Mouse (Mus musculus) urinary bladder, postnatal 10 days (tissue): ENCODE data around the gene Jaml.

ENCODE experiments used
- DNase-seq: peaks from one replicate; pipeline ENCODE4 v3.0.0; 2022; ENCODE audit warnings: low spot score

The Jaml gene

DNA sequence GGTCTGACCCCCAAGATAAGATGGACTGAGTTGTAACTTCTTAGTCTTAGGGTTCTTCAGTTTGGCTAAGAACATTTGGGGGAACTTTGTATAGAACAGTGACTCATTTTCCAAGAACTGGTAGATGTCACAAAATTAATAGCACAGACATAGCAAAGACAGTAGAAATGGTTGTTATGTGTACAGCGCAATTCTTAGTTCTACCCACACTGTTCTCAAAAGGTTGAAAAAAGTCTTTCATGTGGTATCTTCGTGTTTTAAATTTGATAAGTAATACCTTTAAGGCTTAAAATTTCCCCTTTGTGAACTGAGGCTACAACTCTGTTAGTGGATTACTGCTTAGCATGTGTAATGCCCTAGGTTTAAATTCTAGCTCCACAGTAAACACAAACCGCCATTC, 4.1 kb downstream of the Jaml start:
- DNase-seq, result no peak

DNA sequence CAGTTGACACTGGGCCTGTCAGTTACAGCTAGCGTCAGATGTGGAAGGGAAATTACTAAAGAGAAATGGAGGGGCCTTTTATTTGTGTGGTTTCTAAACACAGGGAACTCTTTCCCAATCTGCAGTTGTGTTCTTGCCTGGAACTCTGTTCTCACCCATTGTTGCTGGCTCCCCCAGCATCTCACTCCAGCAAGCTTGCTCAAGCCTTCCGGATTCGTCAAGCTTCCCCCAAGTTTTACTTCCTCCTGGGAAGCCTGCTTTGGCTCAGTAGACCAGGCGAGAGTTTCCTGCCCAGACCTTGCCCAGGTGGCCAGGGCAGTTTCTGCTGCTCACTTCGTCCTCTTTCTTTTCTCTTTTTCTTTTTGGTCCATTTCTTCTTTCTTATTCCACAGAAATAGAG, 5.6 kb downstream of the Jaml start:
- no peak for DNase-seq

DNA sequence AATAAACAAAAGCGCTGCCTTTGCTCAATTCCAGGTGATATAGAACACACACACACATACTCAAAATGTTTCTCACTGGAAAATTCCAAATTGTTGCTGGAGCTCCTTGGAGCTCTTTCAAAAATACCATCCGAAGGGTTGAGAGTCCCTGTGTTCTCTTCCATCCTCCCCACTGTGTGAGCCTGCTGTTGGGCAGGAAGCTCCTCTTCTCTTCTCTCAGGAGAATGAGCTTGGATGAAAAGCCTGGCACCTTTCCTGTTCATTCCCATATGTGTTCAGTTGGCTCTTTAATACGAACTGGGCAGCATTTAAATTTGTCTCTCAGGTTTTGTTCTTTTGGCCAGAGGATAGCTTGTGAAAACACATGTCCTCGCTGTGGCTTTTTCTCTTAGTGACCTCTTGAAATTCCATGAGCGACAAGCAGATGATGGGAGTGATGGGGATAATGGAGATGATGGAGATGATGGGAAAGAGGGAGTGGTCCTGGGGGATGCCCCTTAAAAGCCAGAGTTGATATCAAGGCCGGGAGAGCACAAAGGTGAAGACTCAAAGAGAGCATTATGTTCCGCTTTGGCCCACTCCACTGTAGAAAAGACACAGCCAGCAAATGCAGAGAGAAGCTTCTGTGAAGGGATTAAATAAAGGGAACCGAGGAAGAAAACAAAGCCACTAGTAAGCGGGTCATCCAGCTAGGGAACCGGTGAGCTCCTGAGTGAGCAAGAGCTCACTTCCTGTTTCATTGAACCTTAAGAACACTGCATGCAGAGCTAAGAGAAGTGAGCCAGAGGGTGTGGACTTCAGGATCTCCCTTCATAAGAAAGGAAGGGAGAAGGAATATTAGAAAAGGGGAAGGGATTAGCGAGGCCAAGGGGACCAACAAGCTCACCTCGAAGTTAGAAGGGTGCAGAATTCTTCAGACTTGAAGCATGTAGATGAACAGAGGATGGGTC, 7.0 kb downstream of the Jaml start:
- no peak for DNase-seq

- no peak for DNase-seq
Observed at GRCm38 (mm10) chr9:45088040-45088439, 9.1 kb downstream of the Jaml start.

- no peak for DNase-seq
Observed at GRCm38 (mm10) chr9:45090811-45091210, 11.8 kb downstream of the Jaml start.

DNA sequence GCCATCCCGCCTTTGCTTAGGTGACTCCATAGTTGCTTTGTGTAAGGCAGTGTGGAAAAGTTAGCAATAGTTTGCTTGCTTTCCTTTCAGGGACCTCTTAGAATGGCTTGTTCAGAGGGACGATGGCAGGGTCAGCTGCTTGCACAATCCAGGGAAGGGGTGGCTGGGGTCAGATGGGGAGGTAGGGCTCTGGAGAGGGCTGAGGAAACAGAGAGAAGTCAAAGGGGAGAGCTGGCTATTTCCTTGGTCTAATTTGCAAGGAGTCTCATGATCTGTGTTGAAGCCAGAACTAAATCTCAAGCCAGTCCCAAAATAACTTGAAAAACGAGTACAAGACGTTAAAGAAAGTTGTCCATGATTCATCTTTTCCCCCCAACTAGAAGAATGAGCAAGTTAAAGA, 13.7 kb downstream of the Jaml start:
- no peak for DNase-seq

DNA sequence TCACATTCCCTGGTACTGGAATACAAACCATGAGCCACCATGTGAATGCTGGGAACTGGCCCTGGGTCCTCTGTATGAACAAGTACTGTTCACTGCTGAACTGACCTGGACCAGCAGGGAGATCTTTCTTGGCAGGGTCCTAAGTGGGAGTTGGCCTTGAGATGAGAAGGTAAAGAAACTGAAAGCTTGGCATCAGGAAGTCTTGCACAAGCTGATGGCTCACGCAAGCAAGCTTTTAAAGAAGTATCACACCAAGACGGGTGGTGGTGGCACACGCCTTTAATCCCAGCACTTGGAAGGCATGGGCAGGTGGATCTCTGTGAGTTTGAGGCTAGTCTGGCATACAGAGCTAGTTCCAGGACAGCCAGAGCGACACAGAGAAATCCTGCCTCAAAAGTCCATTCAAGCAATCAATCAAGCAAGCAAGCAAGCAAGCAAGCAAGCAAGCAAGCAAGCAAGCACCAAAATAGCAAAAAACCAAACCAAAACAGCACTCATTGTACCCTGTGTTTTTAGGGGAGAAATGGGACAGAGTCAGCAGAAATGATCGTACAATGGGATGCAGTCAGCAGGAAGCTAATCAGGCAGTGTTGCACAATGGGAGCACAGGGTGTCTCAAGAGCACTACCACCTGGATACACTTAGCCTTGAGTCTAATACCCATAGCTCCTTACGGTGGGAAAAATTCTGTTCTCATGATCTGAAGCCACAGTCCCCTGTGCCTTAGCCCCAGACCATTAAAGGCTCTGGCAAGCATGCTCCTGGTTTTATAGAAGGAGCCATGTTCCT, 16.4 kb downstream of the Jaml start:
- no peak for DNase-seq

DNA sequence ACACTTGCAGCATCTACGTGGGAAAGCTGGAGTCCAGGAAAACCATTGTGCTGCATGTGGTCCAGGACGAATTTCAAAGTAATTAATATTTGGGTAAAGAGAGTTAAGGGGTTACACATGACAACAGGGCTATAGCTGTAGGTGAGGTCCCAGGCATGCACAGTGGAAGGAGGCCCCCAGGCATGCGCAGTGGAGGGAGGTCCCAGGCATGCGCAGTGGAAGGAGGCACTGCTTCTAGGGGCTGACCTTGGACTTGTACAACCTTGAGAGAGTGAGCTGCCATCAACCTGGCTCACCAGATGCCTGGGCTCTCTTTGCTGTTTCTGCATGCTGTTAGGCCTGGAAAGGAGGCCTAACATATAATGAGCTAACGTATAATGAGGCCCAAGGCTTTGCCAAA, 18.9 kb downstream of the Jaml start:
- no peak for DNase-seq

DNA sequence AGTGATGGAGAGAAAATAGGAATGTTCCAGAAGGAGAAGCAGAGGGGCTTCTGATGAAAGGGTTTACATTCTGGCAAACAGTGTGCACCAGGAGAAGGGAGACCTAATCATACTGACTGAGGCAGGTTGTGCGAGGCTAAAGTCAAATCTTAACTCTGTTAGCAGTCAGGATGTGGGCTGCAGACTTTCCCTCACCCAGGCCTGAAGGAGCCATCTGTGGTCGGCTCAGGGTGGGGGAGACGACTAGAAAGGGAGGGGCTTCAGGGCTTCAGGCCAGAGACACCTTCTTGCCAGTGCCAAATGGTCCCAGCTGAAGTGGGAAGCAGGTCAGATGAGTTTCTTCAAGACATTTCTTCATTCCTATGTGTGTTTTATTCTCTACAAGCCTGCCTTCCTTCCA, 19.4 kb downstream of the Jaml start:
- DNase-seq, result no peak

- no peak for DNase-seq
Observed at GRCm38 (mm10) chr9:45102528-45102927, 23.5 kb downstream of the Jaml start.

- DNase-seq, result no peak
Observed at GRCm38 (mm10) chr9:45103211-45103979, 24.4 kb downstream of the Jaml start.

DNA sequence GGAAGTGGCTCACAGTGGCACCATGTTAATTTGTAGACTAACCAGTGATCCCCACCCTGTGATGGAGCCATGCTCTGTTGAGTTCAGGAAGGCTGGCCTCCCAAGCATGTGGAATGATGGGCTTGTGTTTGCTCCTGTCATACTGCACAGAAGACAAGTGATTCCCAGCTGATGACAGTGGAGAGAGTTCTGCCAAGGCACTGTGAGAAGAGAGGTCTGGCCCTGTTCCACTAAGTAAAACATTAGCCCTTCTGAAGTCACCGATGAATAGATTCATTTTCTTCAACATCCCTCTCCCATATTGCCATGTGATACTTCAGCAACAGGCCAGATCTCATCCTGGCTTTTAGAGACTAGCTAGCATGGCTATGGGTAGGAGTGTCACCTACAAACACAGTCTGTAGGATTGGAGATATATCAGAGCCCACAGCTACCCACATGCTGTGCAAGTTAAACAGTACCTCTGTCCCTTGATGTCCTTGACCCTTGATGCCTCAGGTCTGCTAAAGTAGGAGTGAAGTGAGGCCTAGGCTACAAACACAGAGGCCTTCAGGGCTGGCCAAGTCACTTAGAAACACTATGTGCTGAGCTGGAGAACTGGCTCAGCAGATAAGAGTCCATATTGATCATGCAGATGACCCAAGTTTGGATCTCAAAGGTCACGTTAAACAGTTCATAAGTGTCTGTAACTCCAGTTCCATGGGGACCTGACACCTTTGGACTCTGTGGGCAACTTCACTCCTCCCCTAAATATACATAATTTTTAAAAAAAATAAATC, 26.8 kb downstream of the Jaml start:
- DNase-seq, result no peak

DNA sequence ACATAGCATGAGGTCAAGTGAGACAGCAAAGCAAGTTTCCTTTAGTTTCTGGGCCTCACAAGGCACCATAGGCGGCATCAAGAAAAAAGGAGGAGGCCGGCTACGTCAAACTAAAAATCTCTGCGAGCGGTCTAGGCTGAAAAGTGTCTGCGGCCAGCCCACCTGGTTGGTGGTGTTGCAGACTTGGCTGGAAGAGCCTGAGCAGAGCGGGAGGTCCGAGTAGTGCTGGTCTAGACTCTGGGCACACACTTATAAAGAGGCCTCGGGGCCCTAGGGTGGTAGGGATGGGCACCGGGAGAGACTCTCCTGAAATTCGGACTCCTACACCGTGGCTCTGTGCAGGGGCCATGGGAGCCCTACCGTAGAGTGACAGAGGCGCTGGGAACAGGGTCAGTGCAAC, 36.7 kb downstream of the Jaml start:
- no peak for DNase-seq

- DNase-seq, result no peak
Observed at GRCm38 (mm10) chr9:45116819-45117218, 37.8 kb downstream of the Jaml start.

DNA sequence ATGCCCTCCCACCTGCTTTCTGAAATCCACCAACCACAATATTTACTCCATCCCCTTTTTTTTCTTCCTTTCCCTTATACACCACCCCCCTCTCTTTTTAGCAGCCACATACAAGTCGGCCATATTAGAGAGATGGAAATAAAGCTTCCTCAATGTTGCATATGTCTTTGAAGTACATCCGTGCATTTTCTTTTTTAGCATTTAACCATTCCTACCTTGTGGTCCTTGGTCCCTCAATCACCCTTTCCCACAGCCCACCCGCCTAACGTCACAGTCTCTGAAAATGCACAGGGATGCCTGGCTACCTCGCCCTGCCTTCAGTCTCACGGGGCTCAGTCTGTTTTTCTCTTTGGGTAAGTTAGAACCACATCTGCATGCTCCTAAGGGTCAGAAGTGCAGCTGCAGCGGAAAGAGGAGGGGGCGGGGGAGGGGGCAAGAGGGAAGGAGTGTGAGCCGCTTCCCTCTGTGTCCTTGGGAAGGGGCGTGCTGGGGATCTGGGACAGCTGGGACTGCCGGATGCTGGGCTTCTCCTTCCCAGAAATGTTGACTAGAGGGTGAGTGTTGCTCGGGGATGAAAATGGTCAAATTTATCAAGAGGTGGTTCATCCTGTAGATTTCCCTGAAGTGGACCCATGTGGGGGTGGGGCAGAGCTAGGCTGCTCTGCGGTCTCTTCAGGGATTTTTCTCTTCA, 38.9 kb downstream of the Jaml start, which contains the start of gene Scn2b:
Gene Scn2b, plus strand, starts transcription at position 42 of the 691 bp plus-strand sequence.
- no peak for DNase-seq

GRCm38 (mm10) chr9:45118552-45118951, 39.6 kb downstream of the Jaml start:
- DNase-seq, result no peak

GRCm38 (mm10) chr9:45119316-45119953, 40.5 kb downstream of the Jaml start:
- no peak for DNase-seq

DNA sequence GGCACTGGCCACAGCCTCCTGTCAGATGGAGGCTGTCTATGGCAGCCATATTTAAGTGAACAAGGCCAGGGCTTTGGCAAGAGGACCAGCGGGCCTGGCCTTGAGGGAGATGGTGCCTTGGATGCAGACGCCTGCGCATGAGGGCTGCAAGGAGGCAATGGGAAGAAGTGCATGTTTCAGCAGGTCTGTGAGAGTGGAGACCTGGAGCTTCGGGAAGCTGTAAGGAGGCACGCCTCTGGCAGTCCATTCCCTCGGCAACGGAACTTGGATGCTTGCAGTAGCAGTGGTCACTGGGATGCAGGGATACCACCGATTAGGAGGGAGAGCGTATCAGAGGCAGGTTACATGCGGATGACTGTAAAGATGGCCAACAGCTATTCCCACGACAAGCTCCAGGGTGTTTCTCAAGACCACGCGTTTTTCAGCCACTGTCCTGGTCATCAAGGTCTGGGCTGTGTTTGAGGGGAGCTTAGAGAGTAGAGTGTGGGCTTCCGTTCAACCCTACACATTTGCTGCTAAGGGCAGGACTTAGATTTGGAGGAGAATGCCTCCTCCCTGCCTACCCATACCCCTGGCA, 41.1 kb downstream of the Jaml start:
- DNase-seq, result no peak

- DNase-seq, result no peak
Observed at GRCm38 (mm10) chr9:45120567-45120966, 41.6 kb downstream of the Jaml start.

DNA sequence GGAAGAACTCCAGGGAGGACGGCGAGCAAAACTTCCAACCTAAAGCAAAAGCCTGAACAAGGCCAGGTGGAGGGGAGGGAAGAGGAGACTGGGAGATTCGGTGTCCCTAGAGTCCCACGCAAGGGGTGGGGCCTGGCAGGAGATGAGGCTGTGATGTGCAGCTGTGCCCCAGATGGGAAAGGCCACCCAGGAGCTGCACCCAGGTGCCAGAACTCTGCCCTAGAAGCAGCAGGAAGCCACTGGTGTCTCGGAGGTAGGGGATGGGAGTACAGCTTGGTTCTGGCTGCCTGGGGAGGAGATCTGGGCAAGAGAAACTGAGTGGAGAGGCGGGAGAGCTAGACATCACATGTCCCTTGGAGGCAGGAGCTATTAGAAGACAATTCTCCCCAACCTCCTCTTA, 42.0 kb downstream of the Jaml start:
- DNase-seq, result no peak
